Mouse (Mus musculus) testis, adult 2 months (tissue): ENCODE data around the gene Mvp. TPM values are rescaled to one million over a fixed set of nuclear protein-coding genes. Genes with fewer than 3 reads are reported as not detected.

Source experiments
- H3K27ac ChIP-seq: fragments of 200-500 bp; 2 replicates; pipeline ENCODE4 v1.5.1; 2012; ENCODE audit warnings: low read depth, low read length; ENCODE audit not compliant: control insufficient read depth, insufficient read depth
- H3K27me3 ChIP-seq: fragments of 200-500 bp; 2 replicates; pipeline ENCODE4 v1.6.1; 2012; ENCODE audit warnings: mild to moderate bottlenecking, low read length, moderate library complexity; ENCODE audit not compliant: control insufficient read depth, insufficient read depth
- H3K36me3 ChIP-seq: fragments of 200-500 bp; 2 replicates; pipeline ENCODE4 v1.6.1; 2012; ENCODE audit warnings: mild to moderate bottlenecking, low read length; ENCODE audit not compliant: control insufficient read depth, insufficient read depth
- H3K4me1 ChIP-seq: fragments of 200-500 bp; 2 replicates; pipeline ENCODE4 v1.6.1; 2012; ENCODE audit warnings: low read length; ENCODE audit not compliant: control insufficient read depth, insufficient read depth
- H3K4me3 ChIP-seq: fragments of 200-500 bp; 2 replicates; pipeline ENCODE4 v1.5.1; 2012; ENCODE audit warnings: low read depth, mild to moderate bottlenecking, low read length, moderate library complexity, mixed read lengths; ENCODE audit not compliant: control insufficient read depth
- CTCF ChIP-seq: fragments of 200-500 bp; IDR thresholded peaks from 2 replicates; pipeline ENCODE4 v1.5.1; 2012; ENCODE audit warnings: low read depth, mild to moderate bottlenecking, inconsistent platforms, low read length, moderate library complexity; ENCODE audit not compliant: control insufficient read depth, insufficient read depth, insufficient replicate concordance
- POLR2A ChIP-seq: fragments of 200-500 bp; IDR thresholded peaks from 2 replicates; pipeline ENCODE4 v1.6.1; 2012; ENCODE audit warnings: low read depth, mild to moderate bottlenecking, inconsistent platforms, low read length, moderate library complexity; ENCODE audit not compliant: control insufficient read depth
- polyA plus RNA-seq: library from polyadenylated mRNA; depleted of rRNA; stranded (reverse); fragments of >200 nt; gene quantifications from 2 replicates; pipeline ENCODE4 v1.2.3, GENCODE M21; 2012

The Mvp gene
- polyA plus RNA-seq, 1 experiment = 3.0 TPM

DNA sequence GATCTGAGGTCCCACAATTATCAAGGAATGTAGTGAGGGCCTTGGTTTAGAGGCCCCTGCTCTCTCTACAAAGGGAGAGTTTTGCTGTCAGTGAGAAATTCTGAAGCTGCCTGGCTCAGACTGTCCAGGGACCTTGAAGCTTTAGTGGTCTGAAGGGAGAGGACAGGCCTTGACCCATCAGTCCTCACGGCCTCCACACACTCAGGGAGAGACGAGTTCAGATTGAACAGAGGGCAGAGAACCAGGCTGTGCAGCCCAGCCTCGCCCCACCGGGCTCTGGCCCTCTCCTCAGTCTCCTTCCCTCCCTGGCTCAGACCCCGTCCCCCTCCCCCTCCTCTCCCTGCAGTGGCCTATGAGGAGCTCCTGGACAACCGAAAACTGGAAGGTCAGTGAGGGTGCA lies 47.1 kb downstream of the Mvp start:
- Histone ChIP-seq H3K4me1 (no peaks in the 10 kb centered on the region; the same call in 1 of the 2 replicates), H3K27me3 (no peaks in the 10 kb centered on the region), H3K27ac (no peak overlapping the region), H3K36me3 (no peaks in the 10 kb centered on the region; the same call in 1 of the 2 replicates), H3K4me3 (no peak overlapping the region)
- TF ChIP-seq CTCF (no peak), POLR2A (no peak)

DNA sequence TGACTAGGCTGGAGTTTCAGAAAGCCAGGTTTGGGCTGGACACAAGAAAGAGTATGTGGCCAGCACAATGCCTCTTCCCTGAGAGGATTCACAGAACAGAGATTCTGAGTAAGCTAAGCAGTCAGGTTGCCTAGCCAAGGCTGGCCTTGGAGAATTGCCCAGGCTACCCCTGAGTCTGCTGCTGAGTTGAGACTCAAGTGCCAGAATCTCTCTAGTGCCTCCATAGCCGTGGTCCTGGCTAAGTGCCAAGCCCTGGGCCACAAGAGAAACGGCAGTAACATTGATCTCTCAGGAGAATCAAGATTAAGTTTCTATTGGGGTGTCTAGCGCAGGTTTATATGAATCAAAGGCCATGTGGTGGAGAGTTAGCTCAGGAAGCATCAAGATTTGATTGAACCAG lies 48.9 kb downstream of the Mvp start:
- no peak overlapping the region for H3K27ac ChIP-seq
- no peaks in the 10 kb centered on the region for H3K27me3 ChIP-seq
- H3K4me1 ChIP-seq = no peaks in the 10 kb centered on the region; the same call in 1 of the 2 replicates
- peaks cover 2% of the 10 kb centered on the region; the same call in 1 of the 2 replicates for H3K36me3 ChIP-seq
- H3K4me3 ChIP-seq = no peak overlapping the region
- TF ChIP-seq POLR2A (no peak), CTCF (no peak)

GRCm38 (mm10) chr7:126963548-126964286 lies 50.7 kb downstream of the Mvp start:
- H3K4me1 ChIP-seq = no peaks in the 10 kb centered on the region; the same call in 1 of the 2 replicates
- H3K36me3 ChIP-seq = peaks cover 2% of the 10 kb centered on the region; the same call in 1 of the 2 replicates
- H3K27me3 ChIP-seq = no peaks in the 10 kb centered on the region
- H3K4me3 ChIP-seq = no peak overlapping the region
- no peak overlapping the region for H3K27ac ChIP-seq
- TF ChIP-seq POLR2A = no peak
- peak; percentile 25; the same call in 1 of the 2 replicates for TF ChIP-seq CTCF

- TF ChIP-seq POLR2A = no peak
- TF ChIP-seq CTCF = no peak
- no peak overlapping the region for H3K27ac ChIP-seq
These were observed 52.5 kb downstream of the Mvp start for GRCm38 (mm10) chr7:126961965-126962364.

DNA sequence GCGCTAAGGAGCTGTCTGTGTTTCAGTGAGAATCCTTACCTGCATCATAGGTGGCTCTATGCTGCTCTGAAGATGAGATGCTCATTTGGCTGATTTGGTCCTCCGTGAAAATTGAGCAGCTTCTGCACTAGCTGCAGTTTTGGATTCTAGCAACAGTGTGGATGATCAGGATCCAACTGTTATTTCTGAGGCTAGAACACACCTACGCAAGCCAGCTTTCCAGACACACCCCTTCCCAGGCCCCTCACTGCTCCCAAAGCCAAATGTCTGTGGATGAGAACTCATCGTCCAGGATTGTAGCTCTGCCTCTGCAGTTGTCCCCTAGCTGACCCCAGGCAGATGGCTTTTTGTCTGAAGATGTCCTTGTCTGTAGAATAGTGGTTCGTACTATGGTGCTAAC lies 53.3 kb downstream of the Mvp start:
- no peak overlapping the region for H3K4me3 ChIP-seq
- no peaks in the 10 kb centered on the region; the same call in 1 of the 2 replicates for H3K4me1 ChIP-seq
- peaks cover 3% of the 10 kb centered on the region for H3K36me3 ChIP-seq
- no peaks in the 10 kb centered on the region for H3K27me3 ChIP-seq
- H3K27ac ChIP-seq = no peak overlapping the region
- TF ChIP-seq POLR2A = no peak
- TF ChIP-seq CTCF = no peak

More at GRCm38 (mm10) chr7:126961965-126962364, 52.5 kb downstream of the Mvp start:
- H3K36me3 ChIP-seq = peaks cover 3% of the 10 kb centered on the region
- no peaks in the 10 kb centered on the region for H3K27me3 ChIP-seq
- no peaks in the 10 kb centered on the region; the same call in 1 of the 2 replicates for H3K4me1 ChIP-seq
- H3K4me3 ChIP-seq = no peak overlapping the region

- no peak for TF ChIP-seq CTCF
- no peak for TF ChIP-seq POLR2A
- Histone ChIP-seq H3K4me3 (no peak overlapping the region), H3K27ac (no peak overlapping the region), H3K27me3 (no peaks in the 10 kb centered on the region), H3K4me1 (no peaks in the 10 kb centered on the region; the same call in 1 of the 2 replicates), H3K36me3 (peaks cover 3% of the 10 kb centered on the region)
These were observed 54.6 kb downstream of the Mvp start for GRCm38 (mm10) chr7:126959780-126960179.

DNA sequence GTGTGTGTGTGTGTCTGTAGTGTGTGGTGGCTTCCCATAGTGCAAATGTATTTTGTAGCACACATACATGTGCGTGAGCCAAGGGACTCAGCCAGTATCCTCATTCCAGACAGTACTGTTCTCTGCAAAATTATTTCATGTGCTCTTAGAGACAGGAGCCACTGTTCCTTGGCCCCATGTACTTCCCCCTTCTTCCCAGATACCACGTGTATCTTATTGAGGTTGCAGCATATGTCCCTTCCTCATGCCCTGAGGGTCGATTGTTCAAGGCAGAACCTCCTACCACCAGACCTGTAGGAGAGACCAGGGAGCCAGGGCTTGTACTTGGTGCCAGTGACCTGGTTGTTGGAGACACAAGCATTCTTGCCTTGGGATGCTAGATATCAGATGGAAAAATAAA lies 59.3 kb downstream of the Mvp start:
- no peak overlapping the region for H3K4me3 ChIP-seq
- H3K36me3 ChIP-seq = peaks cover 1% of the 10 kb centered on the region
- no peaks in the 10 kb centered on the region for H3K27me3 ChIP-seq
- H3K27ac ChIP-seq = no peak overlapping the region
- TF ChIP-seq POLR2A (no peak), CTCF (no peak)
- H3K4me1 ChIP-seq = peaks cover 8% of the 10 kb centered on the region

GRCm38 (mm10) chr7:126952646-126953045 lies 61.8 kb downstream of the Mvp start:
- Histone ChIP-seq H3K27ac (no peak overlapping the region), H3K27me3 (no peaks in the 10 kb centered on the region), H3K4me3 (no peak overlapping the region), H3K36me3 (no peaks in the 10 kb centered on the region; the same call in none of the 2 replicates), H3K4me1 (peaks cover 29% of the 10 kb centered on the region)
- no peak for TF ChIP-seq POLR2A
- no peak for TF ChIP-seq CTCF
